Mouse (Mus musculus): ENCODE measurements at regions not wholly inside any gene's neighbourhood (a gene's known extent, or its start where the extent isn't known, plus 50 kb on each side); places are given as distances from the start of the nearest gene placed in this dataset.

DNA sequence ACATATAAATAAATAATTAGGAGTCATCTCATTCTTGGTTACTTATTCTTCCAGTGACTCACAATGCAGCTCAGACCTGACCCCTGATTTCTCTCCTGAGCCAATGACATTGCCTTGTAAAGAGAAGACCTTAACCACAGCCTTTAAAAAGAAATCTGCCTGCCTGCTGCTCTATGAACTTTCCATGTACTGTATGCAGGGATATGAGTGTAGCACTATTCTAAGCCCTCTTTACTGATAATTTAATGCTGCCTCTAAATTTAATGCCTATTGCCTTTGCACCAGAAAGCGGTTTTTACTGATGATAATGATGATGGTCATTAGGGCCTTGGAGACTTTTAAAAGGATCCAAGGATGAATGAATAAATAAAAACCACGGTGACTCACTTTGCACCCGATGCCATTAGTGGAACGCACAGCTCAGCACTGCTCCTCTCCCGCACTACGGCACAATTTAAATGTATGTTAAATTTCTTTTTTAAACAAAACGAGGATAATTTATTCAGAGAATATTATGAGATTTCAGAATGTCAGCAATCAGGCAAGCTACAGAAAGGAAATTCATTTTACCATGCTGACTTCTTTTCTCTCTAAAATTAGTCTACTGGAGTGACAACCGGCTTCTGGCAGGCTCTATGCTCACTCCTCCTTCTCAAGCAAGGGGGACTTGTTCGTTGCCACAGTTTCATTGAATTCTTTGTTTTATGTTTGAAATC is 139.5 kb upstream of the Zfp770 start:
- Histone ChIP-seq H3K4me2 (no peak overlapping the region), H3K27me3 (replicated peaks; ENCODE audit: control insufficient read depth, insufficient read depth, low read length) (no peaks in the 10 kb centered on the region), H3K27ac (ENCODE audit: low read depth, low read length) (no peak overlapping the region), H3K36me3 (ENCODE audit: control insufficient read depth, insufficient read depth, low read length) (no peaks in the 10 kb centered on the region), H3K9me3 (ENCODE audit: control insufficient read depth, low read length) (no peaks in the 10 kb centered on the region; the same call in 1 of the 2 replicates), H3K4me3 (ENCODE audit: low read depth, low read length) (no peak overlapping the region), H3K9ac (ENCODE audit: low read depth, low read length) (no peak overlapping the region), H3K4me1 (replicated peaks; ENCODE audit: control insufficient read depth, insufficient read depth, low read length) (no peaks in the 10 kb centered on the region)
- WGBS = 86% methylated on average over 9 of the region's 9 CpGs
- DNase-seq (ENCODE audit: low spot score) (no peak), ATAC-seq (replicated peaks; ENCODE audit: low FRiP score) (no peak)

- ATAC-seq (replicated peaks; ENCODE audit: low FRiP score) (no peak), DNase-seq (ENCODE audit: low spot score) (no peak)
- Histone ChIP-seq H3K4me3 (ENCODE audit: low read depth, low read length) (no peak overlapping the region), H3K27me3 (replicated peaks; ENCODE audit: control insufficient read depth, insufficient read depth, low read length) (no peaks in the 10 kb centered on the region), H3K9ac (ENCODE audit: low read depth, low read length) (no peak overlapping the region), H3K36me3 (ENCODE audit: control insufficient read depth, insufficient read depth, low read length) (no peaks in the 10 kb centered on the region), H3K9me3 (ENCODE audit: control insufficient read depth, low read length) (no peaks in the 10 kb centered on the region), H3K4me1 (replicated peaks; ENCODE audit: control insufficient read depth, insufficient read depth, low read length) (no peaks in the 10 kb centered on the region), H3K27ac (ENCODE audit: low read depth, low read length) (no peak overlapping the region), H3K4me2 (no peak overlapping the region)
- 82% methylated on average over 3 of the region's 3 CpGs for WGBS
Measured at GRCm38 (mm10) chr2:114301746-114302145, 100.5 kb upstream of the Zfp770 start.

GRCm38 (mm10) chr2:114295110-114295509 is 93.8 kb upstream of the Zfp770 start:
- Histone ChIP-seq H3K4me1 (replicated peaks; ENCODE audit: control insufficient read depth, insufficient read depth, low read length) (no peaks in the 10 kb centered on the region), H3K27me3 (replicated peaks; ENCODE audit: control insufficient read depth, insufficient read depth, low read length) (no peaks in the 10 kb centered on the region), H3K4me3 (ENCODE audit: low read depth, low read length) (no peak overlapping the region), H3K27ac (ENCODE audit: low read depth, low read length) (no peak overlapping the region), H3K9me3 (ENCODE audit: control insufficient read depth, low read length) (no peaks in the 10 kb centered on the region), H3K4me2 (no peak overlapping the region), H3K36me3 (ENCODE audit: control insufficient read depth, insufficient read depth, low read length) (no peaks in the 10 kb centered on the region), H3K9ac (ENCODE audit: low read depth, low read length) (no peak overlapping the region)
- 89% methylated on average over 1 of the region's 1 CpGs for WGBS
- DNase-seq (ENCODE audit: low spot score) = no peak
- ATAC-seq (replicated peaks; ENCODE audit: low FRiP score) = no peak

- no peak overlapping the region for H3K4me2 ChIP-seq
- H3K27ac ChIP-seq (ENCODE audit: low read depth, low read length) = no peak overlapping the region
- no peak overlapping the region for H3K4me3 ChIP-seq (ENCODE audit: low read depth, low read length)
- WGBS = 77% methylated on average over 5 of the region's 5 CpGs
- no peaks in the 10 kb centered on the region for H3K36me3 ChIP-seq (ENCODE audit: control insufficient read depth, insufficient read depth, low read length)
- no peak for ATAC-seq (replicated peaks; ENCODE audit: low FRiP score)
- no peaks in the 10 kb centered on the region for H3K9me3 ChIP-seq (ENCODE audit: control insufficient read depth, low read length)
- H3K9ac ChIP-seq (ENCODE audit: low read depth, low read length) = no peak overlapping the region
- DNase-seq (ENCODE audit: low spot score) = no peak
- no peaks in the 10 kb centered on the region for H3K27me3 ChIP-seq (replicated peaks; ENCODE audit: control insufficient read depth, insufficient read depth, low read length)
- H3K4me1 ChIP-seq (replicated peaks; ENCODE audit: control insufficient read depth, insufficient read depth, low read length) = no peaks in the 10 kb centered on the region
Measured at GRCm38 (mm10) chr2:114291387-114291786, 90.1 kb upstream of the Zfp770 start.

- H3K27me3 ChIP-seq (replicated peaks; ENCODE audit: control insufficient read depth, insufficient read depth, low read length) = no peaks in the 10 kb centered on the region
- no peak overlapping the region for H3K4me2 ChIP-seq
- no peak for ATAC-seq (replicated peaks; ENCODE audit: low FRiP score)
- no peaks in the 10 kb centered on the region for H3K9me3 ChIP-seq (ENCODE audit: control insufficient read depth, low read length)
- H3K27ac ChIP-seq (ENCODE audit: low read depth, low read length) = no peak overlapping the region
- H3K4me3 ChIP-seq (ENCODE audit: low read depth, low read length) = no peak overlapping the region
- no peak for DNase-seq (ENCODE audit: low spot score)
- no peak overlapping the region for H3K9ac ChIP-seq (ENCODE audit: low read depth, low read length)
- H3K4me1 ChIP-seq (replicated peaks; ENCODE audit: control insufficient read depth, insufficient read depth, low read length) = no peaks in the 10 kb centered on the region
- no peaks in the 10 kb centered on the region for H3K36me3 ChIP-seq (ENCODE audit: control insufficient read depth, insufficient read depth, low read length)
Measured at GRCm38 (mm10) chr2:114275536-114275935, 74.3 kb upstream of the Zfp770 start.

GRCm38 (mm10) chr2:114260397-114261071 is 59.3 kb upstream of the Zfp770 start:
- H3K4me2 ChIP-seq = peak overlapping the region; percentile 20; the same call in 1 of the 2 replicates
- no peak overlapping the region for H3K27ac ChIP-seq (ENCODE audit: low read depth, low read length)
- no peaks in the 10 kb centered on the region for H3K27me3 ChIP-seq (replicated peaks; ENCODE audit: control insufficient read depth, insufficient read depth, low read length)
- H3K9me3 ChIP-seq (ENCODE audit: control insufficient read depth, low read length) = no peaks in the 10 kb centered on the region
- H3K4me3 ChIP-seq (ENCODE audit: low read depth, low read length) = no peak overlapping the region
- 36% methylated on average over 8 of the region's 8 CpGs for WGBS
- DNase-seq (ENCODE audit: low spot score) (no peak), ATAC-seq (replicated peaks; ENCODE audit: low FRiP score) (no peak; the same call in 1 of the 2 replicates)
- H3K36me3 ChIP-seq (ENCODE audit: control insufficient read depth, insufficient read depth, low read length) = no peaks in the 10 kb centered on the region
- H3K9ac ChIP-seq (ENCODE audit: low read depth, low read length) = no peak overlapping the region
- no peaks in the 10 kb centered on the region for H3K4me1 ChIP-seq (replicated peaks; ENCODE audit: control insufficient read depth, insufficient read depth, low read length)

- no peaks in the 10 kb centered on the region for H3K9me3 ChIP-seq (ENCODE audit: control insufficient read depth, low read length)
- no peak overlapping the region for H3K9ac ChIP-seq (ENCODE audit: low read depth, low read length)
- no peak overlapping the region for H3K4me3 ChIP-seq (ENCODE audit: low read depth, low read length)
- no peak for DNase-seq (ENCODE audit: low spot score)
- H3K27me3 ChIP-seq (replicated peaks; ENCODE audit: control insufficient read depth, insufficient read depth, low read length) = no peaks in the 10 kb centered on the region
- H3K36me3 ChIP-seq (ENCODE audit: control insufficient read depth, insufficient read depth, low read length) = no peaks in the 10 kb centered on the region
- WGBS = 64% methylated on average over 4 of the region's 4 CpGs
- ATAC-seq (replicated peaks; ENCODE audit: low FRiP score) = no peak
- no peaks in the 10 kb centered on the region for H3K4me1 ChIP-seq (replicated peaks; ENCODE audit: control insufficient read depth, insufficient read depth, low read length)
- no peak overlapping the region for H3K27ac ChIP-seq (ENCODE audit: low read depth, low read length)
- no peak overlapping the region for H3K4me2 ChIP-seq
Measured at GRCm38 (mm10) chr2:114259539-114259938, 58.3 kb upstream of the Zfp770 start.

All from liver, embryonic 11.5 days (tissue).